Mouse (Mus musculus) heart, adult 2 months (tissue): ENCODE data around the gene Tenm4. TPM values are rescaled to one million over a fixed set of nuclear protein-coding genes. Genes with fewer than 3 reads are reported as not detected.

Experiments used
- DNase-seq, 2 experiments: peaks; one replicate each; pipeline ENCODE4 v3.0.0; 2021
- H3K27ac ChIP-seq: fragments of 200-600 bp; 2 replicates; pipeline ENCODE4 v1.8.1; 2022
- H3K27me3 ChIP-seq: fragments of 200-500 bp; 2 replicates; pipeline ENCODE4 v1.6.1; 2012; ENCODE audit warnings: mild to moderate bottlenecking, low read length, inconsistent platforms, mixed read lengths; ENCODE audit not compliant: control insufficient read depth, insufficient read depth
- H3K36me3 ChIP-seq: fragments of 200-500 bp; 2 replicates; pipeline ENCODE4 v1.6.1; 2012; ENCODE audit warnings: low read length, inconsistent platforms; ENCODE audit not compliant: control insufficient read depth, insufficient read depth
- H3K4me1 ChIP-seq: fragments of 200-500 bp; 2 replicates; pipeline ENCODE4 v1.6.1; 2011; ENCODE audit warnings: low read length; ENCODE audit not compliant: control insufficient read depth, insufficient read depth
- H3K4me3 ChIP-seq: fragments of 200-600 bp; 2 replicates; pipeline ENCODE4 v1.8.1; 2022
- H3K79me2 ChIP-seq: fragments of 200-500 bp; replicated peaks from 2 replicates; pipeline ENCODE4 v1.6.1; 2012; ENCODE audit warnings: mild to moderate bottlenecking, inconsistent platforms, low read length, moderate library complexity, mixed read lengths; ENCODE audit not compliant: control insufficient read depth, insufficient read depth
- H3K9ac ChIP-seq: fragments of 200-500 bp; 2 replicates; pipeline ENCODE4 v1.6.1; 2012; ENCODE audit warnings: low read depth, mild to moderate bottlenecking, control low read depth, inconsistent platforms, low read length, mixed read lengths
- CTCF ChIP-seq: fragments of 200-600 bp; IDR thresholded peaks from 2 replicates; pipeline ENCODE4 v1.8.1; 2022; ENCODE audit warnings: antibody characterized with exemption, mild to moderate bottlenecking, moderate library complexity
- EP300 ChIP-seq: fragments of 200-500 bp; IDR thresholded peaks from 2 replicates; pipeline ENCODE4 v1.6.1; 2011; ENCODE audit warnings: low read depth, low read length, control low read depth; ENCODE audit not compliant: insufficient read depth
- POLR2A ChIP-seq: fragments of 200-500 bp; IDR thresholded peaks from 2 replicates; pipeline ENCODE4 v1.6.1; 2011; ENCODE audit warnings: mild to moderate bottlenecking, low read depth, low read length, control low read depth; ENCODE audit not compliant: insufficient read depth
- WGBS: fragments of 180-500 bp; shearing (Covaris S2); methylation state at CpG from one replicate; pipeline ENCODE4 v1.1.7; 2018; 5-methylcytosine and 5-hydroxymethylcytosine counted together
- intact Hi-C: fragments of 180-260 bp; cut with DNase I; formaldehyde crosslinking; loops from one replicate; pipeline ENCODE4 v1.15.1; 2025
- polyA plus RNA-seq: library from polyadenylated mRNA; depleted of rRNA; stranded (reverse); fragments of >200 nt; gene quantifications from 2 replicates; pipeline ENCODE4 v1.2.3, GENCODE M21; 2012
- total RNA-seq, 2 experiments: library from RNA; stranded (reverse); gene quantifications; 2 replicates each; pipeline ENCODE4 v1.2.3; 2021

Gene Tenm4
- total and polyA plus RNA-seq, 3 experiments: 0.34 to 1.3 (median 0.74) TPM

DNA sequence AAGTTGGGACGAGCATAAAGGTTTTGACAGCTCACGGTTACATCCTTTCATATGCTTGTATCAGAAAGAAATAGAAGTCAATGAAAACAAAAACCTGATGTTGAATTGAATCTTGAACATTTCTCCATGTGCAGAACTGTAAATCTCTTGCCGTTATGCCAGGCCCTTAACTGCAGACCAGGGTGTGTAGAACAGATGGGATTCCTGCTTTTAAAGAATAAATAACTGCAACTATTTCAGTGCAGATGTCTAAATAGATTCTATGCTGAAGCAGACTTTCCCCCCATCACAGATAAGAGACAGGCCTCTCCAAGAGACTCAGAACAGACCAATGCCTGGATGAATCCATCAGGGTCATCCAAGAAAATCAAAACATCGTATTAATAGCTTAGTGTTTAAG lies 198.9 kb downstream of the Tenm4 start:
- intact Hi-C loops: no loop called here
- 96% methylated on average over 4 of the region's 4 CpGs for WGBS
- no peak overlapping the region for H3K27ac ChIP-seq

DNA sequence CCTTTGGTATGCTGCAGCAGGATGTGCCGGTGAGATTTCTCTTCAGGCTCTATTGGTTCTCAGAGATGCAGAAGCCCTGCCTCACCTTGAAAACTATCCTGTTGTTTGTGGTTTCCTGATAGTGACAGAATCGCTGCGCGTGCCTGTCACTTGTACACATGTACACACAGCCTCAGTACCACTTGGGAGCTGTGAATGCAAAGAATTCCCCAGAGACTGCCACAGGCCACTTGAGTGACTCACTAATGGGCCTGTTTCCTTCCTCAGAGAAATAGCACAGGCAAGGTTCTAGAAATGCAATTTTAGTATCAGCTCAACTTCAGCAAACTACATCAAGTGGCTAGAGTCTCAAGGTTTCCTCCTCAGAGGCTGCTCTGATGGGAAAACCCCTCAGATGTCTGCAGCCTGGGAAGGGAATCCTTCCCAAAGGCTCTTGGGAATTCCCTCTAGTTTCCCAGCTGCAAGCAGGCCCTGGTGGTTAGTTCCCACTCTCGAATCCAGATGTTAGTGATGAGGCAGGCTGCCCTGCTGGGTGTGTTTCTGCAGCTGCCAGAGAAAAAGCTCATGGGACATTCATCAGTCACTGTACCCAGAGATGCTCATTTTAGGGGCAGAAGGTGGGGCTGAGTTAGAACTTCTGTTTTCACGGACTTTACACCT lies 203.1 kb downstream of the Tenm4 start:
- Histone ChIP-seq H3K4me1 (no peaks in the 10 kb centered on the region), H3K79me2 (no peaks in the 10 kb centered on the region), H3K36me3 (no peaks in the 10 kb centered on the region), H3K27me3 (no peaks in the 10 kb centered on the region), H3K27ac (no peak overlapping the region), H3K9ac (no peak overlapping the region), H3K4me3 (no peak overlapping the region)
- 31% methylated on average over 6 of the region's 6 CpGs for WGBS
- peak in 1 of 2 experiments; percentile 6 for DNase-seq
- no peak for TF ChIP-seq POLR2A
- TF ChIP-seq EP300: no peak
- no peak for TF ChIP-seq CTCF
- intact Hi-C loops: no loop called here

More for the DNA sequence above, 198.9 kb downstream of the Tenm4 start:
- no peak overlapping the region for H3K9ac ChIP-seq
- H3K27me3 ChIP-seq: no peaks in the 10 kb centered on the region
- no peaks in the 10 kb centered on the region for H3K36me3 ChIP-seq
- TF ChIP-seq POLR2A: no peak
- no peak for TF ChIP-seq CTCF
- no peak for TF ChIP-seq EP300
- H3K4me1 ChIP-seq: no peaks in the 10 kb centered on the region
- no peak for DNase-seq
- H3K79me2 ChIP-seq: no peaks in the 10 kb centered on the region
- no peak overlapping the region for H3K4me3 ChIP-seq

DNA sequence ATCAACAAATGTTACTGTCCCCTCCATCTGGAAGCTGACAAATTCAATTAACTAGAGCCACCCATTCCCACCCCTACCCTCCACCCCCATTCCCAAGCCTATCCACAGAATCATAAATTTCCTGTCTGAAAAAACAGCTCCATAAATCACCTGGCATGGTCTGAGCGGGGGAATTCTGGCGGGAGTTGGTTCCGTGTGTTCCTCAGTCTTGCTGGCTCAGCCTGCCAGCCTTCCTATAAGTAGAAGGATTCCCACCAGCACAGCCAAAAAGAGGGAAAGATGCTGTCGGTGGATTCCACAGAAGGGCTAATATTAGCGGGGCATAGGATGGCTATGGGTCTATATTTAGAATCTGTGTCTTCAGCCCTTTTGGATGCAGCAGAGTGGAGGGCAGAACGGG lies 204.5 kb downstream of the Tenm4 start:
- no peaks in the 10 kb centered on the region for H3K4me1 ChIP-seq
- no peak overlapping the region for H3K9ac ChIP-seq
- no peaks in the 10 kb centered on the region for H3K79me2 ChIP-seq
- intact Hi-C loops: no loop called here
- WGBS: 68% methylated on average over 6 of the region's 6 CpGs
- no peaks in the 10 kb centered on the region for H3K27me3 ChIP-seq
- no peak overlapping the region for H3K4me3 ChIP-seq
- H3K36me3 ChIP-seq: no peaks in the 10 kb centered on the region
- no peak for DNase-seq
- TF ChIP-seq POLR2A: no peak
- no peak for TF ChIP-seq CTCF
- TF ChIP-seq EP300: no peak
- no peak overlapping the region for H3K27ac ChIP-seq

DNA sequence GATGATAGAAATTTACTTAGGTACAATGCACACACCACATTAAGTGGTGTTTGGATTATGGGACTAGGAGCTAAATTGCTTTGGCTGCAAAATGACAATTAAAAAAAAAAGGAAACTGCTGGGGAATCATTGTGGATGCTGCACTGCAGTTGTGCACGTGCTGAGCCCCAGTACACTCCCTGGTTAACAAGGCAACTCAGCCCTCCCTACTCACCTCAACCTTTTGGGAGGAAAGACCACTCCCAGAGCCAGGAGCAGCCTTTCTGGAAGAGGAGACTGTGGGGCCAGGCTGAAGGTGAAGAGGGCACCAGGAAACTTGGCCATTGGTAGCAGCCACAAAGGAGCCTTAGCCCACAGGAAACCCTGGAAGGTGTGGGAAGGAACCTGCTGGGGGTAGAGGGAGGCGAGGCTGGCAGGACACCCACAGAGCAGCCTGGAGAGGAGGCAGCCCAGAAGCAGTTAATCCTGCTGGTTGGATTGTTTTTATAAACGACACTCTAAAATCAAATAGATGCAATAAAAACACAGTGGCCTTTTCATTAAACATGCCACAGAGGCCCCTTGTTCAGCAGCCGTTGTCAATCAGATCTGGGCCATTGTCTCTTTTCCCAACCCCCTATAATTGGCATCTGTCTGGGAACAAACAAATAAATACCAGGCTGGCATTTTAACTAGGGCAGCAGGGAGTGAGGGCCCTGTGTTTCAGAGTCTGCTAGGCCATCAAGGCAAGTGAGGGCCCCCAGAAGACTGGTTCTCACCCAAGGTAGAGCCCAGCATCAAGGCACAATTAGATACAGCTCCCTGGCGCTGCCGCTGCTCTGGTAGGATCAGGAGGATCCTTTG lies 212.9 kb downstream of the Tenm4 start:
- Histone ChIP-seq H3K27ac (no peak overlapping the region), H3K27me3 (no peaks in the 10 kb centered on the region), H3K9ac (no peak overlapping the region), H3K36me3 (no peaks in the 10 kb centered on the region), H3K79me2 (no peaks in the 10 kb centered on the region), H3K4me1 (no peaks in the 10 kb centered on the region), H3K4me3 (no peak overlapping the region)
- DNase-seq: no peak
- TF ChIP-seq CTCF (no peak), EP300 (no peak), POLR2A (no peak)
- 52% methylated on average over 6 of the region's 6 CpGs for WGBS
- intact Hi-C loops: no loop called here

DNA sequence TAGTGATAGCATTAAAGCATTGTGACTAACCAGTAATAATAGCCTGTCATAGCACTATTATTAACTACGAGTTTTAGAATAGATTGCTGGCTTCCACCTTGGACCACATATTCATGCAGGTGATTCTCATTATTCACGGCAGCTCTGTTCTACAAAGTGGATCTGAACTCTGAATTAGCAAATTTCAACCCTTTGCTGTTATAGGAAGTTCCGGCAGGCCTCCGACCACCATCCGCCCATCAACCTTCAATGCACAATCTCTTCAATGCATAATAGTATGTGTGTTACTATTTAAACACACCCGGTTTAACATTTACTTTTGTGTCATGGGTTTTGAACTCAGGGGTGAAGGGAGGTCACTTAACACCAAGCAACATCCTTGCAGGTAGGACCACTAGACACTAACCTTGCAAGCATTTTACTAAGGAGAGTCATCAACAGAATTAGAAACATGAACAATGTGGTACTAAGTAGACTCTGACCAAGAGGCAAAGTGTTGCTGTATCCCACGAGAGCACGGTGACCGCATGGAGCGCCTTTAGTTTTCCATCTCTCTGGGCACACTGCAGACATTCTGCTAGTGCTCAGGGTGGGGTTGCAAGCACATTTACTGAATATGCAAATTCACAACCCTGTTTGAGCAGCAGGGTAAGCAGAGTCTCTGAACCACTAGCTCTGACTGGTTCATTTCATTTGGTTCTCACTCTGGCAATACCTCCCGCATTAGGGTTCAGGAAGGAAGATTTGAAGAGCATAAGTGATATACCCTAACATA lies 213.9 kb downstream of the Tenm4 start:
- Histone ChIP-seq H3K36me3 (no peaks in the 10 kb centered on the region), H3K9ac (no peak overlapping the region), H3K79me2 (no peaks in the 10 kb centered on the region), H3K27me3 (no peaks in the 10 kb centered on the region), H3K4me3 (no peak overlapping the region), H3K27ac (no peak overlapping the region), H3K4me1 (no peaks in the 10 kb centered on the region)
- no peak for TF ChIP-seq POLR2A
- TF ChIP-seq CTCF: no peak
- TF ChIP-seq EP300: no peak
- DNase-seq: no peak
- 93% methylated on average over 11 of the region's 11 CpGs for WGBS
- intact Hi-C loops: no loop called here

DNA sequence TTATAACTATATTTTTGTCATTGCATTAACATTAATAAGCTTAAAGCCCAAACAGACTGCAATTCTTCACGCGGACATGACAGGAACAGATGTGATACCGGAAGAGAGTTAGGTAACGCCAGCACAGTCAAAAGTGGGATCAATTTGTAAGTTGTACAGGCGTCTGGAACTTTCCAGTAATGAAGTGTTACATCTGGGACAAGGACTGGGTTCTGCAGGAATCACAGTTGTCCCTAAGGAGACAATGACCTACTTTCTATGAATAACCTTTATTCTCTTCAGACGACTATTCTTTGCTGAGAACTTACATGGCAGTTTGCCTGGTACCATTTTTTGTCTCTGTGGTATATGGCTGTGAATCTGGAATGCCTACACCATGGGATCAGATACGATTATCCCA lies 214.8 kb downstream of the Tenm4 start:
- Histone ChIP-seq H3K27ac (no peak overlapping the region), H3K36me3 (no peaks in the 10 kb centered on the region), H3K27me3 (no peaks in the 10 kb centered on the region), H3K9ac (no peak overlapping the region), H3K79me2 (no peaks in the 10 kb centered on the region), H3K4me1 (no peaks in the 10 kb centered on the region), H3K4me3 (no peak overlapping the region)
- intact Hi-C loops: no loop called here
- TF ChIP-seq POLR2A (no peak), CTCF (no peak), EP300 (no peak)
- DNase-seq: no peak
- WGBS: 75% methylated on average over 7 of the region's 7 CpGs
